ENCODE assay signal across 8 mouse cellular contexts in the genomic region with DNA sequence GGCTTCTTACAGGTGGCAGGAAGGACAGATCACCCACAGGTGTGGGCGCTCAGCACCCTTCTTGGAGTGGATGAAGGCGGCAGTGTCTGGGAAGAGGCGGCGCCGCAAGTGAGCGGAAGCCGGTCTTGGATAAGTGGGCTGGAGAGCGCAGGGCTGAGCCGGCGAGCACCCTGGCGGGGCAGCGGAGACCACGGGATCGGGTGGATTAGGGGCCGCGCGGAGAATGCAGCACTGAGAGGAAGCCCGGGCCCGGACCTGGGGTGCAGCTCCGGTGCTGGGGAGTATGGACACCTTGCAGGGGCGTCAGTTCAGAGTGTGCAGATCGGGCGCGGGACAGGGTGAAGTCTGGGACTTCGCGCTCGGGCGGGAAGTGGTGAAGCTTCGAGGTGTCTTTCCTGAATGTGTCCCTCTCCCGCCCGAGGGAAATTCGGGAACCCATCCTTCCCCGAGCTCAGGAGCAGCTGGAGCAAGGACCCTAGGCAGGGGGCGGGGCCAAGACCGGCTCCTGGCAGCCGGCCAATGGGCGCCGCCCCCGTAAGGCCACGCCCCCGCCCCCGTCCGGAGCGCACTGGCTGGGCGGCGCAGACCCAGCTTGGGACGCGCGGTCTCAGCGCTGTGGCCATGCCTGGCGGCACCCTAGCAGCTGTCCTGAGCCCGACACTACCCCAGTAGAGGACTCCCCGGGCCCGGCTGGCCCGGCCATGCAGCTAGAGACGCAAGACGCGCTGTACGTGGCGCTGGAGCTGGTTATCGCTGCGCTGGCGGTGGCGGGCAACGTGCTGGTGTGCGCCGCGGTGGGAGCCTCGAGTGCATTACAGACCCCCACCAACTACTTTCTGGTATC. TPM values are rescaled to one million over a fixed set of nuclear protein-coding genes. Genes with fewer than 3 reads are reported as not detected.
DNase-seq lines count a peak whose midpoint lies in the region; ATAC-seq and TF ChIP-seq lines count a peak whose summit lies in the region.

A gene (plus strand): TSS at position 584 of the 844 bp plus-strand sequence.

- intact Hi-C loops in heart, postnatal 25 days (cut with DNase I) = no loop called here

- H3K27ac ChIP-seq in ES-E14 (ENCODE audit: insufficient read depth, low read depth, low read length, poor library complexity, severe bottlenecking) = no peak within 1 kb of the TSS
- no peak within 1 kb of the TSS for H3K27ac ChIP-seq in forebrain, embryonic 15.5 days (replicated peaks)

- peaks cover 29% of the 10 kb centered on the region for H3K27me3 ChIP-seq in forebrain, embryonic 15.5 days

- 1% methylated on average over 69 of the region's 69 CpGs for WGBS in forebrain, embryonic 15.5 days

- in situ Hi-C loops in ES-E14 (cut with MboI; ENCODE audit: low sequenced_read_pairs in 2 of 2, unreplicated experiment in 2 of 2) = no loop called here

- peak; percentile 87 for DNase-seq in ES-E14 (ENCODE audit: low read depth, low spot score)
- peak; percentile 42 for DNase-seq in c-Kit-positive CD71-positive TER-119-positive erythroid progenitor cells, embryonic 14.5 days (ENCODE audit: low spot score)
- DNase-seq in heart, postnatal 25 days (ENCODE audit: low spot score) = peak; percentile 39
- peak; percentile 37 to 51 for DNase-seq in layer of hippocampus, postnatal 14 days (ENCODE audit: low spot score in 2 of 2)
- peak; percentile 82 to 88 for DNase-seq in lung, postnatal 4 days
- peak; percentile 90 for DNase-seq in retina, postnatal 1 day
- peak; percentile 28 for DNase-seq in urinary bladder, postnatal 10 days (ENCODE audit: low spot score)

- peaks cover 3 to 7% of the 10 kb centered on the region in 2 experiments; a peak in 2 of 4 replicates for H3K4me1 ChIP-seq in ES-E14 (ENCODE audit: control insufficient read depth in 2 of 2, insufficient read depth in 2 of 2, low read length in 2 of 2, poor library complexity in 1 of 2)
- peaks cover 18% of the 10 kb centered on the region for H3K4me1 ChIP-seq in forebrain, embryonic 15.5 days

- H3K4me2 ChIP-seq in forebrain, embryonic 15.5 days (replicated peaks) = peak within 1 kb of the TSS; percentile 97

- no peaks in the 10 kb centered on the region for H3K36me3 ChIP-seq in ES-E14 (ENCODE audit: control insufficient read depth, insufficient read depth, low read length, poor library complexity, severe bottlenecking)
- H3K36me3 ChIP-seq in forebrain, embryonic 15.5 days = no peaks in the 10 kb centered on the region

- peak; percentile 88 for ATAC-seq in forebrain, embryonic 15.5 days (replicated peaks)

- H3K9ac ChIP-seq in ES-E14 (ENCODE audit: insufficient read depth, low read depth, low read length, poor library complexity, severe bottlenecking) = peak within 1 kb of the TSS; percentile 64
- peak within 1 kb of the TSS; percentile 46 for H3K9ac ChIP-seq in forebrain, embryonic 15.5 days (replicated peaks)

- no peaks in the 10 kb centered on the region; the same call in 1 of the 2 replicates for H3K9me3 ChIP-seq in ES-E14 (ENCODE audit: control insufficient read depth, insufficient read depth, low read depth, low read length)
- no peaks in the 10 kb centered on the region for H3K9me3 ChIP-seq in forebrain, embryonic 15.5 days

- H3K4me3 ChIP-seq in ES-E14 (ENCODE audit: insufficient read depth in 1 of 2, low read depth in 1 of 2, low read length in 2 of 2, poor library complexity in 1 of 2, severe bottlenecking in 1 of 2) = peak within 1 kb of the TSS; percentile 76 to 97
- peak within 1 kb of the TSS; percentile 59 for H3K4me3 ChIP-seq in forebrain, embryonic 15.5 days

TF ChIP-seq in ES-E14, 5 proteins besides CTCF, POLR2A, EP300 and RAD21:
- TF ChIP-seq MAFK (IDR thresholded peaks at IDR 0.05; ENCODE audit: insufficient read depth, low read depth, low read length) (no peak), CHD2 (IDR thresholded peaks at IDR 0.05; ENCODE audit: low read depth, low read length) (no peak), ZNF384 (IDR thresholded peaks at IDR 0.05; ENCODE audit: low read depth, low read length) (no peak), HCFC1 (IDR thresholded peaks at IDR 0.05; ENCODE audit: borderline replicate concordance, insufficient read depth, low read length) (no peak), ZC3H11A (IDR thresholded peaks at IDR 0.05; ENCODE audit: borderline replicate concordance, low read depth, low read length) (no peak)

RNA-seq across cellular contexts. Expression of the gene that starts here (rescaled TPM):
- total RNA-seq in ES-E14 (2012; rRNA removed) = 8.0 and 12.1 TPM in 2 replicates
- 2.2 and 2.4 TPM in 2 replicates for polyA plus RNA-seq in forebrain, embryonic 15.5 days (2015; fragmentation: Nextera tagmentation; extraction: Ambion mirVana)
- 1 to 10 TPM in 1 of 2 experiments, under 1 TPM in 1; 0.87 to 1.1 TPM for total RNA-seq in heart, postnatal 25 days (2021)
- total RNA-seq in layer of hippocampus, postnatal 14 days (2021) = 1 to 10 TPM; 8.0 to 9.5 TPM

Comparison
In these comparisons a context has a peak if more than half of its experiments do, and no peak if none do; other contexts are left out.
1. DNase-seq: peak in every context shown above with its lines; median percentile 90 in retina, postnatal 1 day; 87 in ES-E14; 85 in lung, postnatal 4 days; 44 in layer of hippocampus, postnatal 14 days; 42 in c-Kit-positive CD71-positive TER-119-positive erythroid progenitor cells, embryonic 14.5 days; 39 in heart, postnatal 25 days; 28 in urinary bladder, postnatal 10 days.